Mouse (Mus musculus) small intestine, adult 10 weeks (tissue): ENCODE data around the gene Elac2. TPM values are rescaled to one million over a fixed set of nuclear protein-coding genes. Genes with fewer than 3 reads are reported as not detected.

Experiments used
- polyA plus RNA-seq: library from polyadenylated mRNA; stranded (reverse); fragments of 350-450 nt; fragmentation: Illumina TruSeq; extraction: RNeasy Lipid Tissue Mini Kit (QIAGEN cat#74804); gene quantifications from one replicate; pipeline ENCODE4 v1.2.3, GENCODE M21; 2014; ENCODE audit warnings: low replicate concordance

The Elac2 gene
- polyA plus RNA-seq = 1.4 TPM

GRCm38 (mm10) chr11:64978720-64979488 lies at the start of gene Elac2:
Elac2 (plus strand) TSS chr11:64979038.

Other genes with a start within 250 kb of the Elac2 start
- not detected for gene 1700086D15Rik, start 180.9 kb downstream of the Elac2 start, polyA plus RNA-seq
- 0.26 TPM for gene Arhgap44, start 183.9 kb downstream of the Elac2 start, polyA plus RNA-seq